Mouse (Mus musculus) myocyte (in vitro differentiated cells): Measurements from ENCODE around the gene Spem1. TPM values are rescaled to one million over a fixed set of nuclear protein-coding genes. Genes with fewer than 3 reads are reported as not detected.

ENCODE experiments used
- H3K27me3 ChIP-seq: one replicate; pipeline ENCODE4 v1.6.1; 2011; ENCODE audit not compliant: control insufficient read depth, insufficient read depth, insufficient read length
- H3K36me3 ChIP-seq: one replicate; pipeline ENCODE4 v1.6.1; 2011; ENCODE audit not compliant: control insufficient read depth, insufficient read depth
- H3K4me2 ChIP-seq: one replicate; pipeline ENCODE4 v1.6.1; 2011; ENCODE audit warnings: low read depth, control low read depth
- H3K4me3 ChIP-seq: one replicate; pipeline ENCODE4 v1.5.1; 2011; ENCODE audit warnings: mild to moderate bottlenecking, control low read depth, moderate library complexity
- H3K79me2 ChIP-seq: one replicate; pipeline ENCODE4 v1.6.1; 2011; ENCODE audit not compliant: control insufficient read depth, insufficient read depth
- H3ac ChIP-seq: one replicate; pipeline ENCODE4 v1.6.1; 2011; ENCODE audit not compliant: control insufficient read depth, insufficient read length
- CEBPB ChIP-seq: IDR thresholded peaks from 2 replicates; pipeline ENCODE4 v1.6.1; 2011; ENCODE audit warnings: mild to moderate bottlenecking, moderate library complexity; ENCODE audit not compliant: poor library complexity, insufficient read depth, severe bottlenecking
- E2F4 ChIP-seq: IDR thresholded peaks from one replicate; pipeline ENCODE4 v1.6.1; 2011; ENCODE audit warnings: mild to moderate bottlenecking, control low read depth, moderate library complexity; ENCODE audit not compliant: insufficient read depth
- MAX ChIP-seq: IDR thresholded peaks from one replicate; pipeline ENCODE4 v1.6.1; 2011; ENCODE audit warnings: low read depth, mild to moderate bottlenecking, control low read depth
- MYOD1 ChIP-seq, 3 experiments: IDR thresholded peaks; one replicate each; pipeline ENCODE4 v1.6.1; 2011; ENCODE audit warnings: control low read depth in 2 of 3, low read depth in 2 of 3, mild to moderate bottlenecking in 2 of 3, moderate library complexity in 1 of 3; ENCODE audit not compliant: insufficient read length in 2 of 3, control insufficient read depth in 1 of 3
- MYOG ChIP-seq, 3 experiments: IDR thresholded peaks; one replicate each; pipeline ENCODE4 v1.6.1; 2011; ENCODE audit warnings: control low read depth in 2 of 3, low read depth in 2 of 3, mild to moderate bottlenecking in 2 of 3; ENCODE audit not compliant: insufficient read length in 2 of 3, control insufficient read depth in 1 of 3, insufficient read depth in 1 of 3
- POLR2A ChIP-seq: IDR thresholded peaks from one replicate; pipeline ENCODE4 v1.6.1; 2011; ENCODE audit warnings: low read depth, mild to moderate bottlenecking, control low read depth, moderate library complexity; ENCODE audit not compliant: insufficient read length
- POLR2AphosphoS2 ChIP-seq: IDR thresholded peaks from one replicate; pipeline ENCODE4 v1.6.1; 2011; ENCODE audit warnings: low read depth, control low read depth; ENCODE audit not compliant: insufficient read length
- REST ChIP-seq: IDR thresholded peaks from one replicate; pipeline ENCODE4 v1.6.1; 2011; ENCODE audit warnings: mild to moderate bottlenecking, control low read depth, moderate library complexity; ENCODE audit not compliant: insufficient read depth, insufficient read length
- SRF ChIP-seq: IDR thresholded peaks from one replicate; pipeline ENCODE4 v1.6.1; 2011; ENCODE audit warnings: low read depth; ENCODE audit not compliant: control insufficient read depth, insufficient read length
- TCF12 ChIP-seq: IDR thresholded peaks from one replicate; pipeline ENCODE4 v1.6.1; 2011; ENCODE audit warnings: mild to moderate bottlenecking, control low read depth; ENCODE audit not compliant: poor library complexity, insufficient read depth, severe bottlenecking
- TCF3 ChIP-seq: IDR thresholded peaks from one replicate; pipeline ENCODE4 v1.6.1; 2011; ENCODE audit warnings: low read depth, control low read depth; ENCODE audit not compliant: insufficient read length
- USF1 ChIP-seq: IDR thresholded peaks from one replicate; pipeline ENCODE4 v1.6.1; 2011; ENCODE audit warnings: low read depth, mild to moderate bottlenecking, control low read depth, moderate library complexity
- polyA plus RNA-seq: library from polyadenylated mRNA; unstranded; fragments of >200 nt; fragmentation: generic; extraction: Trizol; gene quantifications from one replicate; pipeline ENCODE4 v1.2.1, GENCODE M21; 2012; ENCODE audit warnings: missing spikeins

Spem1 gene
- polyA plus RNA-seq, 1 experiment = 0.05 TPM

DNA sequence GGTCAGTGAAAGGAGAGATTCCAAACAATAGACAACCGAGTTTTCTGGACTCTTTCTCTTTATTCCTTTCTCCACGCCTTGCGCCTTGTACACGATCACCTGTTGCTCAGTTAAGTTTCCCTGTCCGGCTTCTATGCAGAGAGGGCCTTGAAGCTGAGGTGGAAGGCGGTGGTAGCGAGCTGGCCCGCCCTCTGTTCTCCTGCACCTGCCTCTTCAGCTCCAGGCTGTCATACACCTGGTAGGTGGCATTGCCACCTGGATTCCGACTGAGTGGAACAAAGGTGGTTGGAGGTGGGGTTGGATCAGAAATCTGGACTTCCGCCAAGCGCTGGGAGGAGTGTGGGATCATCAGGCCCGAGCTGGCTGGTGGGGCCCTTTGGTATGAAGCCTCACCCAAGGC, 5.5 kb downstream of the Spem1 start:
- TF ChIP-seq MAX = no peak
- no peak for TF ChIP-seq SRF
- TF ChIP-seq POLR2AphosphoS2 = no peak
- TF ChIP-seq CEBPB = no peak
- TF ChIP-seq TCF3 = no peak
- TF ChIP-seq POLR2A = no peak
- TF ChIP-seq MYOG (IDR thresholded peaks at IDR 0.05; ENCODE audit: control insufficient read depth in 1 of 3, insufficient read depth in 1 of 3, insufficient read length in 2 of 3, low read depth in 2 of 3) = no peak
- TF ChIP-seq REST = no peak
- no peak for TF ChIP-seq TCF12
- no peak for TF ChIP-seq MYOD1 (IDR thresholded peaks at IDR 0.05; ENCODE audit: control insufficient read depth in 1 of 3, insufficient read length in 2 of 3, low read depth in 2 of 3)
- TF ChIP-seq USF1 = no peak
- no peak for TF ChIP-seq E2F4
- no peak overlapping the region for H3K4me2 ChIP-seq
- no peak overlapping the region for H3K4me3 ChIP-seq
- H3K79me2 ChIP-seq = no peaks in the 10 kb centered on the region
- H3K36me3 ChIP-seq = no peaks in the 10 kb centered on the region
- no peaks in the 10 kb centered on the region for H3K27me3 ChIP-seq
- H3ac ChIP-seq = no peak overlapping the region

DNA sequence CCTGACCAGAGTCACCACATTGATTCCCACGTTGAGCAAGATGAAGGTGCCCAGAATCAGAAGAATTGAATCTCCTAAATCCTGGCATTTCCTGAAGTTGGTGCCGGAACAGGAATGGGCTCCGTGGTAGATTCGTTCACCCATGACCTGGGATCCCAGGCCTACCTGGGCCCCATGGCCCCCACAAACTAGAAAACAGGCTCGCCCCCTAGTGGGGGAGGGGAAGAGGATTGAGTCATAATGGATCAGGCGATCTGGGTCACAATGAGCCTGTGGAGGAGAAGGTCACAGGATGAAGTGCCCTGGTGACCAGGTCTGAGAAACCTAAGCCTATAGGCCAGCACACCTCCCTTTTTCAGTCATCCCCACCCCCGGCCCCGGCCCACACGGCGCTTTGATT, 6.8 kb downstream of the Spem1 start, which contains the start of gene Gm39566:
TSS of gene Gm39566 (minus strand) at position 144 of the 400 bp plus-strand sequence.
- Histone ChIP-seq H3K4me2 (no peak within 1 kb of the TSS), H3K27me3 (no peaks in the 10 kb centered on the region), H3K36me3 (no peaks in the 10 kb centered on the region), H3K79me2 (no peaks in the 10 kb centered on the region), H3ac (no peak within 1 kb of the TSS), H3K4me3 (no peak within 1 kb of the TSS)
- no peak for TF ChIP-seq REST
- TF ChIP-seq POLR2AphosphoS2 = no peak
- no peak for TF ChIP-seq TCF12
- no peak for TF ChIP-seq SRF
- TF ChIP-seq MYOD1 (IDR thresholded peaks at IDR 0.05; ENCODE audit: control insufficient read depth in 1 of 3, insufficient read length in 2 of 3, low read depth in 2 of 3) = no peak
- TF ChIP-seq TCF3 = no peak
- no peak for TF ChIP-seq USF1
- no peak for TF ChIP-seq CEBPB
- no peak for TF ChIP-seq MYOG (IDR thresholded peaks at IDR 0.05; ENCODE audit: control insufficient read depth in 1 of 3, insufficient read depth in 1 of 3, insufficient read length in 2 of 3, low read depth in 2 of 3)
- TF ChIP-seq POLR2A = no peak

DNA sequence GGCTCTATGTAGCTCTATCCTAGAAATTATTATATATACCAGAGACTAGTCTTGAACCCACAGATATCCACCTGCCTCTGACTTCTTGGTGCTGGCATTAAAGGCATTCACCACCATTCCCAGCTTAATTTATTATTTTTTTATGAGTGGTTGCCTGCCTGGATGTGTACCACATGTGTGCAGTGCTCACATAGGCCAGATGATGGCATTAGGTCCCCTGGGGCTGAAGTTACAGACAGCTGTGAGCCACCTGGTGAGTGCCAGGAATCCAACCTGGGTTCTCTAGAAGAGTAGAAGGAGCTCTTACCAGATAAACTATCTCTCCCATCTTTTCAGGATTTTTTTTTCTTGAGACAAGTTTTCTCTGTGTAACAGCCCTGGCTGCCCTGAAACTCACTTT, 11.7 kb downstream of the Spem1 start:
- H3K36me3 ChIP-seq = no peaks in the 10 kb centered on the region
- H3ac ChIP-seq = no peak overlapping the region
- no peaks in the 10 kb centered on the region for H3K27me3 ChIP-seq
- no peak overlapping the region for H3K4me2 ChIP-seq
- no peaks in the 10 kb centered on the region for H3K79me2 ChIP-seq
- no peak overlapping the region for H3K4me3 ChIP-seq
- no peak for TF ChIP-seq TCF3
- no peak for TF ChIP-seq TCF12
- no peak for TF ChIP-seq POLR2A
- TF ChIP-seq POLR2AphosphoS2 = no peak
- TF ChIP-seq MAX = no peak
- TF ChIP-seq MYOG (IDR thresholded peaks at IDR 0.05; ENCODE audit: control insufficient read depth in 1 of 3, insufficient read depth in 1 of 3, insufficient read length in 2 of 3, low read depth in 2 of 3) = no peak
- TF ChIP-seq SRF = no peak
- no peak for TF ChIP-seq MYOD1 (IDR thresholded peaks at IDR 0.05; ENCODE audit: control insufficient read depth in 1 of 3, insufficient read length in 2 of 3, low read depth in 2 of 3)
- no peak for TF ChIP-seq USF1
- no peak for TF ChIP-seq E2F4
- no peak for TF ChIP-seq REST
- TF ChIP-seq CEBPB = no peak

DNA sequence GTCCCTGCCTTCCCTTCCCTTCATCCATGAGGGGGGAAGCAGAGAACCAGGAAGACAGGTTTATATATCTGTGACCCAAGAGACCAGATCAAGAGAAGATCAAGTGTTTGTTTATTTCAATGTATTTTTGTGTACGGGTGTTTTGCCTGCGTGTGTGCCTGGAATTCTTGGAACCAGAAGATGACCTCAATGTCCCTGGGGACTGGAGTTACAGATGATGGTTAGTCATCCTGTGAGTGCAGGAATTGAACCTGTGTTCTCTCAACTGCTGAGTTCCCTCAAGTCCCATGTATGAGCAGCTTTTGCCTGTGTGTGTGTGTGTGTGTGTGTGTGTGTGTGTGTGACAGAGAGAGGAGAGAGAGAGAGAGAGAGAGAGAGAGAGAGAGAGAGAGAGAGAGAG, 14.3 kb downstream of the Spem1 start:
- no peaks in the 10 kb centered on the region for H3K36me3 ChIP-seq
- H3K4me2 ChIP-seq = no peak overlapping the region
- H3ac ChIP-seq = no peak overlapping the region
- no peaks in the 10 kb centered on the region for H3K79me2 ChIP-seq
- H3K27me3 ChIP-seq = no peaks in the 10 kb centered on the region
- H3K4me3 ChIP-seq = no peak overlapping the region
- no peak for TF ChIP-seq MYOG (IDR thresholded peaks at IDR 0.05; ENCODE audit: control insufficient read depth in 1 of 3, insufficient read depth in 1 of 3, insufficient read length in 2 of 3, low read depth in 2 of 3)
- TF ChIP-seq MAX = no peak
- no peak for TF ChIP-seq USF1
- TF ChIP-seq CEBPB = no peak
- no peak for TF ChIP-seq TCF3
- no peak for TF ChIP-seq POLR2AphosphoS2
- TF ChIP-seq REST = no peak
- TF ChIP-seq SRF = no peak
- TF ChIP-seq E2F4 = no peak
- no peak for TF ChIP-seq MYOD1 (IDR thresholded peaks at IDR 0.05; ENCODE audit: control insufficient read depth in 1 of 3, insufficient read length in 2 of 3, low read depth in 2 of 3)
- no peak for TF ChIP-seq POLR2A
- TF ChIP-seq TCF12 = no peak

DNA sequence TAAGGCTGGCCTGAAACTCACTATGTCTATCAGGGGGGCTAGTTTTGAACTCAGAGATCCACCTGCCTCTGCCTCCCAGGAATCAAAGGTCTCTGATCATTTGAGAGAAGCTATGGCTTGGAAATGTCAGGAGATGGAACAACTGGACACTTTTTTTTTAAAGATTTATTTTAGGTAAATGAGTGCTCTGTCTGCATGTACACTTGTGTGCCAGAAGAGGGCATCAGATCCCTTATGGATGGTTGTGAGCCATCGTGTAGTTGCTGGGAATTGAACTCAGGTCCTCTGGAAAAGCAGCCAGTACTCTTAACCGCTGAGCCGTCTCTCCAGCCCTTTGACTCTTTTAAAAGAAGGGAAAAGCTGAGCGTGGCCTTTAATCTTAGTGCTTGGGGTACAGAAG, 15.6 kb downstream of the Spem1 start:
- no peaks in the 10 kb centered on the region for H3K27me3 ChIP-seq
- H3K36me3 ChIP-seq = no peaks in the 10 kb centered on the region
- TF ChIP-seq POLR2A (no peak), MYOD1 (IDR thresholded peaks at IDR 0.05; ENCODE audit: control insufficient read depth in 1 of 3, insufficient read length in 2 of 3, low read depth in 2 of 3) (no peak), TCF12 (no peak), POLR2AphosphoS2 (no peak), MYOG (IDR thresholded peaks at IDR 0.05; ENCODE audit: control insufficient read depth in 1 of 3, insufficient read depth in 1 of 3, insufficient read length in 2 of 3, low read depth in 2 of 3) (no peak), MAX (no peak), CEBPB (no peak), TCF3 (no peak), E2F4 (no peak), SRF (no peak), USF1 (no peak), REST (no peak)
- no peak overlapping the region for H3K4me3 ChIP-seq
- no peak overlapping the region for H3ac ChIP-seq
- H3K79me2 ChIP-seq = no peaks in the 10 kb centered on the region
- no peak overlapping the region for H3K4me2 ChIP-seq
